Mouse (Mus musculus) CD4-positive helper T cell, adult 2 months (primary cell): ENCODE results near the gene Plpp6.
A peak's percentile ranks its signal among the peaks of the same experiment; 100 is the strongest.

Source experiments
- DNase-seq: peaks from one replicate; pipeline ENCODE4 v3.0.0-alpha.2; 2012; ENCODE audit warnings: low read depth, missing footprints, low spot score

Plpp6 gene

GRCm38 (mm10) chr19:28963842-28964551 is at the start of gene Plpp6:
Gene Plpp6, plus strand, starts transcription at chr19:28963953.
- peak; percentile 84 for DNase-seq

DNA sequence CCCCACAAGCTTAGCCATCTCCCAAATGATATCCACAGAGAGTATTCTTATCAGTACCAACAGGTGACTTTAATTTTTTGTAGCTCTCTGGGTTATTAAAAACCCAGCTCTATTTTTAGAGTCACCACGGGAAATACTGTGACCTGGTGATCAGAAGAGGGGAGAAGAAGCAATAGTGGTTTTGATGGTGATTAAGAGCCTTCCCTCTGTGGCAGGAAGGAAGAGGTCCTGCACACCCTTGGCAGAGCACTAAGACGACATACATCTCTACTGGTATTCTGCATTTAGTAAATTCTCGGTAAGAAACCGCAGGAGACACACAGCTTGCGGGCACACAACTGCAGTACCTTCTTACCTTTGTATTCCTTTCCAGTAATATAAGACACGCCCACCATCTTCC is 49.2 kb upstream of the Plpp6 start:
- no peak for DNase-seq

DNA sequence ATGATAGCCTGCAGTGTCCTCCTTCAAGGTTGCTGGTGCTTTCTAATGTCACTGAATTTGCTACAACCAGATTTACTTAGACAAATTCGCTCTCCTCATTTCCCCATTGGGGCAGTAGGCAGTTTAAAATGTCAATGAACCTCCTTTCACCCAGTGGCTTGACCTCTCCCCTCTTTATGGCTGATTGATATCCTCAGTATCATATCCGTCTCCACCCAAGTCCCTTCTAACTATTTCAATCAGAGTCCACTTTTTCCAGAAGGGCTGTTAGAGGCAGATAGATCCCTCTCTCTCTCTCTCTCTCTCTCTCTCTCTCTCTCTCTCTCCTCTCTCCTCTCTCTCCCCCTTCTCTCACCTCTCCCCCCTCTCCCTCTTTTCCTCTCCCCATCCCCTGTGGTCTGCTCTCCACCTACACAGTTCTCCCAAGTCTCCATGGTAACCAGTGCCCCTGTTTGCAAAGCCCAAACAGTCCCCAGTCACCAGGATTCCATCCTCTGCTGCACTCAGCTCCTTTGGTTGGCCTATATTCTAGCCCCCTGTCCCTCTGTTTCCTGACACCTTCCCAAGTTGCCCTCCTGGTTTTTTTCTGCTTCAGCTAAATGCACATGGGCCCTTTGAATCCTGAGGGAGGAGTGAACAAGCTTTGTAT is 48.0 kb upstream of the Plpp6 start:
- no peak for DNase-seq

DNA sequence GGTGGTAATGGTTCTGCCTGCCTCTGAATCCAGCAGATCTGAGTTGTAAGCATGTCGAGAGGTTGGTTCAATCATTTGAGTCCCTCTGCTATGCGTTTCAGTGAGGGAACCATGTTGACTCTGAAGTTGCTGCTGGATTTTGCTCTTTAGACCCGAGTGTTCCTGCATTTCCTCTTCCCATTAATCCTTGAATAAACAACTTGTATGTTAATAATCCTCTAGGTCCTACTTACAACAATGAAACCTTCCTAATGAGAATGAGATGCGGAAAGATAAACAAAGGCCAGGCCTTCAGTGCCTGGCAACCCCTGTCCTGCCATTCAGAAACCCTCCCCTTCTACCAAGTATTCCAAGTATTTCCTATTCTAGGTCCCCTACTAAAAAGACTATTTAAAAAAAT is 47.3 kb upstream of the Plpp6 start:
- DNase-seq: no peak

- DNase-seq: no peak
Observed at GRCm38 (mm10) chr19:28917839-28918238, 45.9 kb upstream of the Plpp6 start.

GRCm38 (mm10) chr19:28926366-28926765 is 37.4 kb upstream of the Plpp6 start:
- DNase-seq: no peak

GRCm38 (mm10) chr19:28927396-28927795 is 36.4 kb upstream of the Plpp6 start:
- no peak for DNase-seq

DNA sequence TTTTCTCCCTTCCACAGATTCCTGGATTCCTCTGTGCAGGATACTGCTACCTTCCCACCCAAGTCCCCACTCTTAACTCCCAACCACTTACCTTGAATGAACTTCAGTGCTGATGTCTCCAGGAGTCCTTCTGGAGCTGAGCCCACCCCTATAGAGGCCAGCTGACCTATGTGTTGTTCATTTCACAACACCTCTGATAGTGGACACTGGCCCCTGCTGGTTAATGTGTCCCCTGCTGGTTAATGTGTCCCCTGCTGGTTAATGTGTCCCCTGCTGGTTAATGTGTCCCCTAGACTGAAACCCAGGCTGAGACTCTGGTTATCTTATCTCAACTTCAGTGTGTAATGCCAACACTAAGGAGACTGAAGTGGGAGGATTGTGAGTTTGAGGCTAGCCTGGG is 34.7 kb upstream of the Plpp6 start:
- DNase-seq: no peak

- no peak for DNase-seq
Observed at GRCm38 (mm10) chr19:28934897-28935296, 28.9 kb upstream of the Plpp6 start.

DNA sequence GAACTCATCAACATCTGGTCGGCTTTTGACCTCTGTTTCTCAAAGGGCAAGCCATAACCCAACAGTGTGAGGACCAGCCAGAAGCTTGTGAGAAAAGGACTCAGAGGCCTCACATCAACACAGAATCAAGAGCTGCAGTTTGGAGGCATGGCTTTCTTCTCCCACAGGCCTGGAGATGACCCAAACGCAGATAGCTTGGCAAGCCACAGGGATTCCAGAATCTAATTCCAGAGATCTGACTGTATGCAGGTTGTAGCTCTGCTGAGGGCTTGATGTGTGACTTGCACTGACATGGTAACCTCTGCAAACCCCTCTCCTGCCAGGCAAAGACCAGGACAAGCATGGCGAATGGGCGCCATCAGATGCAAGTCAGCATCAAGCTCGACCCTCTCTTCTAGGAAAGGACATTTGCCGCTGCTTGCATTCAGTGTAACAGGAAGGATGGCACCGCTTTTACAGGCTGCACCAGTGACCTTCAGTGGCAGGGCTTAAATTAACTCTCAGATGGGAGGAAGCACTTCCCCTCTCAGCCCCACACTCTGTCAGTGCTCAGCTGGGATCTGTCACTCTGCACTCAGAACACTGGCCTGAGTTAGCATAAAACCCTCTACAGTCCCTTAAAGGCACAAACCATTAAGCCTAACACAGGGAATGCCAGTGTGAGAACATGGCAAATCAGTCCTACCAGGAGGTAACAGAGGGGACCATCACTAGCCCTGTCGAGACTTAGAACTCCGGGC is 23.4 kb upstream of the Plpp6 start:
- DNase-seq: no peak

DNA sequence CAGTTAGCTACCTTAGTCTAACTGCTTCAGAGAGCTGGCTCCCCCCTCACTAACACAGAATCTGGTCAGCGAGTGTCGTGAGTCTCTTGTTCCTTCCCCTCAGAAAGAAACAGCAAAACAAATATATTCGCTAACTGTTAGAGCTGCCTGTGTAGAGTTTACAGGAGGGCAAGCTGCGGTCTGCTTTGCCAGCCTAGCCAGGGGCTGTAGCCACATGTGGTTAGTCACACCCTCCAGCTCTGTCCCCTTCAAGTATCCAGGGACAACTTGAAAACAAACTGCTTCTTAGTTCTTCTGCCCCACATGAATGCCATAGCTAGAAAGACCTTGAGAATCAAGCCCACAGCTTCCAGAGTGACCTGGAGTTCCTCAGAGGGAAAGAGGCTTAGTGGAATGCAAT is 22.5 kb upstream of the Plpp6 start:
- DNase-seq: no peak

DNA sequence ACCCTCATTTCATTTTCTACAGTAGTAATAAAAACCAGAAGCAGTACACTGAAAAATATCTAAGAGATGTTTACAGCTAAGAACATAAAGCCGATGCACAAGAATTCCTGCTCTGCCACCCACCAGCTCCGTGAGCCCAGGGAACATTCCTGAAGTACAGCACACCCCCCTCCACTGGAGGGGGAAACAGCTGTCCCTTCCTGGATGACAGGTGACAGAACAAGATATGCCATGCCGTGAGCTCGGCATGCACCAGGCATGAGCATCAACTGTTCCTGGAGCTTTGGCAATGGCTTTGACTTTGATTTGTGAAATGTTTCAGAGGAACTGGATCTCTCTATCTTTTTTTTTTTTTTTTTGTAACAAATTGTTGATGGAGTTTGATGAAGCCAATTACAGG is 17.0 kb upstream of the Plpp6 start:
- DNase-seq: no peak

DNA sequence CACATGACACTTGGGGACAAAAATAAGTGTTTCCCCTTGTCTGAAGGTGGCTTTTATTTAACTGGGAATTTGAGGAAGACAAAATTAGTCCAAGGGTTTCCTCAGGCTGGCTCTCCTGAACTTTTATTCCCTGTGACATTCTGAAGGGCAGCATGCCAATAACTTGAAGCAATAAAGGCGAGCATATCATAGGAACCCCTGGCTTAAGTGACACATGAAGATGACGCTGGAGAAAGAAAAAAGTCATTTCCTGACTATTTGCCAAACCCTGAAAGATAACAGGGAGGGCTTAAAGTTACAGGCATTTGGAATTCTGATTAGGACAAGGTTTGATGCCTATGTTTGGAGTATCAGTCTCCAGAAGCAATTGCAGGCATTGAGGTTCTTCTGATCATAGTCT is 16.4 kb upstream of the Plpp6 start:
- DNase-seq: no peak

- DNase-seq: no peak
Observed at GRCm38 (mm10) chr19:28951251-28951650, 12.5 kb upstream of the Plpp6 start.

DNA sequence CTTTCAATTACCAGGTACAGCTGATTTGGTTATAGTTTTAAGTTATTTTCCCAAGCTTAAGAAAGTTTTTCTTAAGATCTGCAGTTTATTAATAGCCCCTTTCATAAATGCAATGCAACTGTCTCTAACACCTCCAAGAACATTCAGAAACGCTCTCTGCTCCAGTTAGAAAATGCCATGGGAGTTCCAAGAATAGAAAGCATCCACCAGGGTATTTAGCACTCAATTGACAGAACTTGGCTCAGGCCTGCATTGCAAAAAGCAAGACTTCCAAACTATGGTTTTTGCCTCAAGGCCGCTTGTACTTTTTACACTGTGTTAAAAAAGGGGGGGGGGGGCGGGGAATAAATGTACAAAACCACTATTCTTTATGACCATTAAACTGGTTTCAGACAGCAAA is 640 bp upstream of the Plpp6 start:
- no peak for DNase-seq

GRCm38 (mm10) chr19:28963513-28963841 is 276 bp upstream of the Plpp6 start:
- DNase-seq: no peak

DNA sequence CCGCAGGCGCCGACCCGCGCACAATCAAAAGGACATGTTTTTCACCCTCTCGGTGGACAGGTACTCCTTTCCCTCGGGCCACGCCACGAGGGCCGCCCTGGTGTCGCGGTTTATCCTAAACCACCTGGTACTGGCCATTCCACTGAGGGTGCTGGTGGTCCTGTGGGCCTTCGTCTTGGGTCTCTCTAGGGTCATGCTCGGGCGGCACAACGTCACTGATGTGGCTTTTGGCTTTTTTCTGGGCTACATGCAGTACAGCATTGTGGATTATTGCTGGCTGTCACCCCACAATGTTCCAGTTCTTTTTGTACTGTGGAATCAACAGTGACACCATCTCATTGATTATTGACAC is 775 bp downstream of the Plpp6 start:
- no peak for DNase-seq

- no peak for DNase-seq
Observed at GRCm38 (mm10) chr19:28967652-28968051, 3.9 kb downstream of the Plpp6 start, which contains the start of gene 4430402I18Rik. Gene 4430402I18Rik, minus strand, starts transcription at chr19:28967800.

- DNase-seq: no peak
Observed at GRCm38 (mm10) chr19:28968178-28968577, 4.4 kb downstream of the Plpp6 start.

DNA sequence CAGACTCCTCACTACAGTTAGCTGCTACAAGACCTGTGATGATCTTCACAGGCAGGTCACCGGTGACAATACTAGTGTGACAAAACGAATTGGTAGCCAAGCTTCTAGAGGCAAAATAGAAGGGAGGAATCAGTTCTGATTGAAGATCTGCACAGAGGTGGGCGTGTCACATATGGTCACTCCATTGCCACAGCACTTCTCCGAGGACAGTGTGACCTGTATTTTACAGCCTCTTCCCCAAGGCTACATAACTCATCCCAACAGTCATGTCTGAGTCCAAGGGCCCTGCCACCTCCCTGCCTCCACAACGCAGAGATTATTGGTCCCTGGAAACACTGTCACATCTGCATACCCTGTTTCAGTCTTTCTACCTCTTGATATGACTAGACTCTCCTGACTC is 5.5 kb downstream of the Plpp6 start:
- no peak for DNase-seq

GRCm38 (mm10) chr19:28970251-28970650 is 6.5 kb downstream of the Plpp6 start:
- no peak for DNase-seq

DNA sequence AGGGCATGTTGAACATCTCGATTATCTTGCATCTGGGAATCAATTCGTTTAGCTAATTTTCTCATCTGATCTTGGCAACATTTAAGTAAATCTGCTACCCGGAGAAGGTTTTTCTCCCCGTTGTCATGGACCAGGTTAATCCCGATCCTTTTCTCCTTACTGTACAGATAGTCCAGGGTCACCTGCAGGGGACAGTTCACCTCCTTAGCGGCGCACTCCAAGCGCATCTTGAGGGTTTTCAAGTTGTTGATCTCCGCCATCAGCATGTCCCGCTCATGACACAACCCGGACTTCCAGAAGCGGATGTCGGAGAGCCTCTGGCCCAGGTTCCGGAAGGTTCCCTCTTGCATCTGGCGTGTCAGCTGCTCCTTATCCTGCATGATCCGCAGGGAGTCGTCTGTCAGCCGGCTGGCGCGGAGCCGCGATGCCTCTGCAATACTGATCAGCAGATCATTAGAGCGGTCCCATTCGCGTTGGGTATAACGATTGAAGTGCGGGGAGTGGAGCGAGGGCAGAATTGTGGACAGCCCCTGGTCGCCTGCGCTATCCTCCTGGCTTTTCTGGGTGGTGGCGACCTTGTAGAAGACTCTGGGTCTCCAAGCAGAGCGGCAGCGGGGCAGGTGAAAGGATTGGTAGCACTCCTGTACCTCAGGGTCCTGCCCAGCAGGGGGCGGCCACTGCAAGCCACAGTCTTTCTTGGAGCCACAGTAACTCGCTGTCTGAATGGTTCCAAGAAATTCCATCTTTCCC is 11.3 kb downstream of the Plpp6 start:
- DNase-seq: peak; percentile 68
